Mouse (Mus musculus) embryonic facial prominence, embryonic 11.5 days (tissue): ENCODE data around the gene Cd164l2. TPM values are rescaled to one million over a fixed set of nuclear protein-coding genes. Genes with fewer than 3 reads are reported as not detected.

Experiments
- ATAC-seq: fragments of 200-750 bp; cut with Nextera tagmentation; replicated peaks from 2 replicates; pipeline ENCODE4 v1.8.0; 2017; ENCODE audit warnings: low read depth; ENCODE audit not compliant: insufficient number of reproducible peaks, low FRiP score, low TSS enrichment
- DNase-seq: peaks from one replicate; pipeline ENCODE4 v3.0.0-alpha.2; 2015; ENCODE audit warnings: low spot score
- H3K27ac ChIP-seq: fragments of 300-500 bp; sonication (generic); replicated peaks from 2 replicates; pipeline ENCODE4 v1.5.1; 2014; ENCODE audit warnings: mild to moderate bottlenecking, low read depth, low read length, control low read depth
- H3K27me3 ChIP-seq: fragments of 300-500 bp; sonication (generic); 2 replicates; pipeline ENCODE4 v1.6.1; 2014; ENCODE audit warnings: mild to moderate bottlenecking, low read length, moderate library complexity, mixed read lengths; ENCODE audit not compliant: control insufficient read depth, insufficient read depth
- H3K36me3 ChIP-seq: fragments of 300-500 bp; sonication (generic); replicated peaks from 2 replicates; pipeline ENCODE4 v1.6.1; 2014; ENCODE audit warnings: low read depth, mild to moderate bottlenecking, low read length, moderate library complexity, mixed read lengths; ENCODE audit not compliant: control insufficient read depth, insufficient read depth
- H3K4me1 ChIP-seq: fragments of 300-500 bp; sonication (generic); 2 replicates; pipeline ENCODE4 v1.6.1; 2014; ENCODE audit warnings: low read length, mixed read lengths; ENCODE audit not compliant: control insufficient read depth, insufficient read depth
- H3K4me2 ChIP-seq: fragments of 300-500 bp; sonication (generic); 2 replicates; pipeline ENCODE4 v1.6.1; 2014; ENCODE audit warnings: low read depth, mild to moderate bottlenecking, control low read depth, low read length, moderate library complexity
- H3K4me3 ChIP-seq: fragments of 300-500 bp; sonication (generic); 2 replicates; pipeline ENCODE4 v1.5.1; 2014; ENCODE audit warnings: low read depth, low read length, control low read depth
- H3K9ac ChIP-seq: fragments of 300-500 bp; sonication (generic); replicated peaks from 2 replicates; pipeline ENCODE4 v1.6.1; 2014; ENCODE audit warnings: mild to moderate bottlenecking, control low read depth, low read length
- H3K9me3 ChIP-seq: fragments of 300-500 bp; sonication (generic); replicated peaks from 2 replicates; pipeline ENCODE4 v1.6.1; 2016; ENCODE audit warnings: mild to moderate bottlenecking, low read length, inconsistent platforms, mixed read lengths; ENCODE audit not compliant: control insufficient read depth
- WGBS: fragments of 180-500 bp; shearing (Covaris S2); extraction: QIAGEN DNeasy Blood & Tissue Kit; methylation state at CpG from one replicate; pipeline ENCODE4 v1.1.7; 2014; 5-methylcytosine and 5-hydroxymethylcytosine counted together
- polyA plus RNA-seq: library from polyadenylated mRNA; unstranded; fragments of >200 nt; fragmentation: Nextera tagmentation; extraction: Ambion mirVana; gene quantifications from 2 replicates; pipeline ENCODE4 v1.2.1, GENCODE M21; 2014

The Cd164l2 gene
- polyA plus RNA-seq, 1 experiment from 2014 or later: 2.0 TPM

GRCm38 (mm10) chr4:133229582-133229981, 17.7 kb downstream of the Cd164l2 start:
- no peaks in the 10 kb centered on the region for H3K36me3 ChIP-seq
- no peak overlapping the region for H3K27ac ChIP-seq
- no peak overlapping the region for H3K4me2 ChIP-seq
- DNase-seq (peak; percentile 74), ATAC-seq (peak; percentile 35; the same call in 1 of the 2 replicates)
- H3K4me3 ChIP-seq: no peak overlapping the region
- no peaks in the 10 kb centered on the region for H3K27me3 ChIP-seq
- H3K9me3 ChIP-seq: no peaks in the 10 kb centered on the region
- WGBS: 46% methylated on average over 8 of the region's 8 CpGs
- H3K9ac ChIP-seq: no peak overlapping the region
- H3K4me1 ChIP-seq: no peaks in the 10 kb centered on the region

- 47% methylated on average over 10 of the region's 10 CpGs for WGBS
- Histone ChIP-seq H3K36me3 (no peaks in the 10 kb centered on the region), H3K4me2 (no peak overlapping the region), H3K9me3 (no peaks in the 10 kb centered on the region), H3K9ac (no peak overlapping the region), H3K4me1 (no peaks in the 10 kb centered on the region), H3K27me3 (no peaks in the 10 kb centered on the region), H3K4me3 (no peak overlapping the region), H3K27ac (no peak overlapping the region)
- no peak for ATAC-seq
- DNase-seq: peak; percentile 60
These were observed 21.5 kb downstream of the Cd164l2 start for GRCm38 (mm10) chr4:133233285-133233976.

GRCm38 (mm10) chr4:133234771-133235170, 22.8 kb downstream of the Cd164l2 start:
- 61% methylated on average over 5 of the region's 5 CpGs for WGBS
- Histone ChIP-seq H3K4me2 (no peak overlapping the region), H3K36me3 (no peaks in the 10 kb centered on the region), H3K9ac (no peak overlapping the region), H3K27ac (no peak overlapping the region), H3K9me3 (no peaks in the 10 kb centered on the region), H3K27me3 (no peaks in the 10 kb centered on the region), H3K4me1 (no peaks in the 10 kb centered on the region), H3K4me3 (no peak overlapping the region)
- ATAC-seq: no peak
- no peak for DNase-seq

- H3K27me3 ChIP-seq: peaks cover 2% of the 10 kb centered on the region
- 80% methylated on average over 5 of the region's 5 CpGs for WGBS
These were observed 23.5 kb downstream of the Cd164l2 start for GRCm38 (mm10) chr4:133235415-133235814.

GRCm38 (mm10) chr4:133237911-133238310, 26.0 kb downstream of the Cd164l2 start:
- no peaks in the 10 kb centered on the region for H3K36me3 ChIP-seq
- DNase-seq (no peak), ATAC-seq (no peak)
- H3K27me3 ChIP-seq: peaks cover 7% of the 10 kb centered on the region
- H3K4me2 ChIP-seq: no peak overlapping the region
- H3K27ac ChIP-seq: no peak overlapping the region
- H3K9me3 ChIP-seq: no peaks in the 10 kb centered on the region
- H3K4me3 ChIP-seq: no peak overlapping the region
- H3K4me1 ChIP-seq: peaks cover 3% of the 10 kb centered on the region
- no peak overlapping the region for H3K9ac ChIP-seq
- 78% methylated on average over 4 of the region's 4 CpGs for WGBS

More at GRCm38 (mm10) chr4:133235415-133235814, 23.5 kb downstream of the Cd164l2 start:
- no peak overlapping the region for H3K27ac ChIP-seq
- H3K36me3 ChIP-seq: no peaks in the 10 kb centered on the region
- no peak overlapping the region for H3K9ac ChIP-seq
- no peaks in the 10 kb centered on the region for H3K9me3 ChIP-seq
- no peak overlapping the region for H3K4me2 ChIP-seq
- DNase-seq (no peak), ATAC-seq (no peak)
- H3K4me3 ChIP-seq: no peak overlapping the region
- peaks cover under 1% of the 10 kb centered on the region for H3K4me1 ChIP-seq

- peak; percentile 44 for DNase-seq
- Histone ChIP-seq H3K36me3 (no peaks in the 10 kb centered on the region), H3K27me3 (peaks cover 7% of the 10 kb centered on the region), H3K4me2 (peak within 1 kb of the TSS; percentile 94), H3K9me3 (no peaks in the 10 kb centered on the region), H3K4me1 (peaks cover 3% of the 10 kb centered on the region), H3K27ac (peak within 1 kb of the TSS; percentile 59; the same call in 1 of the 2 replicates), H3K4me3 (peak within 1 kb of the TSS; percentile 53), H3K9ac (peak within 1 kb of the TSS; percentile 55)
- ATAC-seq: peak; percentile 42
- 3% methylated on average over 16 of the region's 16 CpGs for WGBS
These were observed 28.6 kb downstream of the Cd164l2 start, which contains the start of gene Map3k6 for GRCm38 (mm10) chr4:133240490-133240921. Gene Map3k6 (plus strand): TSS chr4:133240818.

GRCm38 (mm10) chr4:133240934-133241908, 29.3 kb downstream of the Cd164l2 start:
- peak overlapping the region; percentile 94 for H3K4me2 ChIP-seq
- H3K36me3 ChIP-seq: no peaks in the 10 kb centered on the region
- H3K27me3 ChIP-seq: peaks cover 7% of the 10 kb centered on the region
- peaks cover 3% of the 10 kb centered on the region for H3K4me1 ChIP-seq
- peak overlapping the region; percentile 59; the same call in 1 of the 2 replicates for H3K27ac ChIP-seq
- under 1% methylated on average over 78 of the region's 78 CpGs for WGBS
- ATAC-seq (peak; percentile 91), DNase-seq (peak; percentile 95)
- peak overlapping the region; percentile 53 for H3K4me3 ChIP-seq
- peak overlapping the region; percentile 55 for H3K9ac ChIP-seq
- H3K9me3 ChIP-seq: no peaks in the 10 kb centered on the region
